Mouse (Mus musculus): Measurements from ENCODE around the gene Ldha. TPM values are rescaled to one million over a fixed set of nuclear protein-coding genes. Genes with fewer than 3 reads are reported as not detected.
"Not testable (repeated sequence)": the region's sequence is repeated elsewhere in the genome, so short reads cannot be mapped to it uniquely, and the experiment has no call there.

Ldha gene
- polyA plus RNA-seq, 1 experiment from 2014 or later = 427 TPM

DNA sequence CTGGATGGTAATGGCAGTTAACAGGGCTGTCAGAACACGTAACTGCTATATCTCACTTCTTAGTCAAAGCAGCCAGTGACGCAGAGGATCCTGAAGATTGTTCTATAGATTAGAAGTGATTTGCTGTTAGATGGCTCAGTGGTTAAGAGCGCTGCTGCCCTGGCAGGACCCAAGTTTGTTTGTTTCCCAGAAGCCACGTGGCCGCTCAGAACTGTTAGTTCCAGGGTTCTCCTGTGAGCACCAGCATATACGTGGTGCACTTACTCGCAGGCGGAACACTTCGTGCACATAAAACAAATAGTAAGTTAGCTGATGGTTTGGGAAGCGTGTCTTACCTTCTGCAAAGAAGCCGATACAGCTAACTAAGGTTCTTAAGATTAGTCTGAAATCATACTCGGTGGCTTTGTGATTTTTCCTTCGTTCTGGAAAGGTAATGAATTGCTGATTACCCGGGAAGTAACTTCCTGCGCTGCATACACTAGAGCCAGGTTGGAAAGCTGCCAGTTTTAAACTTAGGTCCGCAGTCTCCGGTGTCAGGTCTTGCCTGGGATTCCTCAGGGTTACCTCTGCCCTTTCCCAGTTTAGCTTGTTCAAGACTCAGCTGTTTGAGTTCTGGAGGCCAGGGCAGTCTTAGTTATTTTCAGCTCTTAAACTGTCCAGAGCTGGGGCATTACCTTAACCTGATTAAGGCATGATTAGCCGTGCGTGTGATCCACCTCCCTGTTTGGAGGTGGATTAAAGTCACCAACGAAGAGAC lies 14.1 kb upstream of the Ldha start:
- no peaks in the 10 kb centered on the region for H3K27me3 ChIP-seq (ENCODE audit: control insufficient read depth, insufficient read depth, low read length)
- H3K36me3 ChIP-seq (ENCODE audit: control insufficient read depth, insufficient read depth, low read length) = peaks cover 8% of the 10 kb centered on the region; the same call in 1 of the 2 replicates
- H3K4me3 ChIP-seq (ENCODE audit: low read depth, low read length) = no peak overlapping the region
- WGBS = 85% methylated on average over 20 of the region's 20 CpGs
- no peaks in the 10 kb centered on the region for H3K9me3 ChIP-seq (ENCODE audit: control insufficient read depth, low read length)
- H3K4me2 ChIP-seq (ENCODE audit: low read depth, low read length) = no peak overlapping the region
- no peak overlapping the region for H3K9ac ChIP-seq (replicated peaks; ENCODE audit: low read depth, low read length)
- no peak overlapping the region for H3K27ac ChIP-seq (ENCODE audit: low read depth, low read length)
- no peak for ATAC-seq (ENCODE audit: low read depth)
- no peaks in the 10 kb centered on the region for H3K4me1 ChIP-seq (ENCODE audit: control insufficient read depth, insufficient read depth, low read length)

DNA sequence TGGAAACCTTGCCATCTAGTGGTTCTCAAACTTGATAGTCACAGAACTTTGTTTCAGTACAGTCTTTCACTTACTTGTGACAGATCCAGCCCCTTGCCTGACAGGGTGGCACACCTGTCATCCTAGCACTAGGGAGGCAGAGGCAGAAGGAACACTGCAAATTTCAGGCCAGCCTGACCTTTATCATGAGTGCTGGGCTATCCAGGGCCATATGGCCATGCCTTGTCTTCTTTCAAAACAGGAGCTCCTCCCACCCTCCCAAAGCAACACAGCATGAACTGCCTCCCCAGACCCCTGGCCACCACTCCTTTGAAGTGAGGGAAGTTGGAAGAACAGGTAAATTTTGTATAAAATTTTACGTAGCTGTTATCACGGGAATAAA lies 13.5 kb upstream of the Ldha start:
- no peak for ATAC-seq (ENCODE audit: low read depth)
- no peaks in the 10 kb centered on the region for H3K27me3 ChIP-seq (ENCODE audit: control insufficient read depth, insufficient read depth, low read length)
- H3K4me3 ChIP-seq (ENCODE audit: low read depth, low read length) = no peak overlapping the region
- 90% methylated on average over 2 of the region's 2 CpGs for WGBS
- no peaks in the 10 kb centered on the region for H3K4me1 ChIP-seq (ENCODE audit: control insufficient read depth, insufficient read depth, low read length)
- no peaks in the 10 kb centered on the region for H3K9me3 ChIP-seq (ENCODE audit: control insufficient read depth, low read length)
- peaks cover 2% of the 10 kb centered on the region; the same call in 1 of the 2 replicates for H3K36me3 ChIP-seq (ENCODE audit: control insufficient read depth, insufficient read depth, low read length)
- no peak overlapping the region for H3K27ac ChIP-seq (ENCODE audit: low read depth, low read length)
- no peak overlapping the region for H3K9ac ChIP-seq (replicated peaks; ENCODE audit: low read depth, low read length)
- no peak overlapping the region for H3K4me2 ChIP-seq (ENCODE audit: low read depth, low read length)

GRCm38 (mm10) chr7:46829911-46830310 lies 11.4 kb upstream of the Ldha start:
- Histone ChIP-seq H3K36me3 (ENCODE audit: control insufficient read depth, insufficient read depth, low read length) (no peaks in the 10 kb centered on the region), H3K9me3 (ENCODE audit: control insufficient read depth, low read length) (no peaks in the 10 kb centered on the region), H3K4me1 (ENCODE audit: control insufficient read depth, insufficient read depth, low read length) (no peaks in the 10 kb centered on the region), H3K27ac (ENCODE audit: low read depth, low read length) (no peak overlapping the region), H3K4me3 (ENCODE audit: low read depth, low read length) (no peak overlapping the region), H3K27me3 (ENCODE audit: control insufficient read depth, insufficient read depth, low read length) (no peaks in the 10 kb centered on the region), H3K9ac (replicated peaks; ENCODE audit: low read depth, low read length) (no peak overlapping the region), H3K4me2 (ENCODE audit: low read depth, low read length) (no peak overlapping the region)
- ATAC-seq (ENCODE audit: low read depth) = no peak
- WGBS = 91% methylated on average over 12 of the region's 12 CpGs

GRCm38 (mm10) chr7:46830799-46831590 lies 10.3 kb upstream of the Ldha start:
- WGBS = 66% methylated on average over 13 of the region's 13 CpGs
- no peaks in the 10 kb centered on the region for H3K9me3 ChIP-seq (ENCODE audit: control insufficient read depth, low read length)

GRCm38 (mm10) chr7:46831693-46832092 lies 9.6 kb upstream of the Ldha start:
- Histone ChIP-seq H3K4me1 (ENCODE audit: control insufficient read depth, insufficient read depth, low read length) (no peaks in the 10 kb centered on the region), H3K4me2 (ENCODE audit: low read depth, low read length) (no peak overlapping the region), H3K27ac (ENCODE audit: low read depth, low read length) (no peak overlapping the region), H3K9ac (replicated peaks; ENCODE audit: low read depth, low read length) (no peak overlapping the region), H3K9me3 (ENCODE audit: control insufficient read depth, low read length) (no peaks in the 10 kb centered on the region), H3K4me3 (ENCODE audit: low read depth, low read length) (no peak overlapping the region), H3K36me3 (ENCODE audit: control insufficient read depth, insufficient read depth, low read length) (no peaks in the 10 kb centered on the region), H3K27me3 (ENCODE audit: control insufficient read depth, insufficient read depth, low read length) (no peaks in the 10 kb centered on the region)
- ATAC-seq (ENCODE audit: low read depth) = no peak
- 84% methylated on average over 8 of the region's 8 CpGs for WGBS

More at GRCm38 (mm10) chr7:46830799-46831590, 10.3 kb upstream of the Ldha start:
- H3K27me3 ChIP-seq (ENCODE audit: control insufficient read depth, insufficient read depth, low read length) = no peaks in the 10 kb centered on the region
- no peak overlapping the region for H3K4me3 ChIP-seq (ENCODE audit: low read depth, low read length)
- no peak overlapping the region for H3K27ac ChIP-seq (ENCODE audit: low read depth, low read length)
- no peak for ATAC-seq (ENCODE audit: low read depth)
- no peaks in the 10 kb centered on the region for H3K4me1 ChIP-seq (ENCODE audit: control insufficient read depth, insufficient read depth, low read length)
- H3K36me3 ChIP-seq (ENCODE audit: control insufficient read depth, insufficient read depth, low read length) = no peaks in the 10 kb centered on the region
- no peak overlapping the region for H3K4me2 ChIP-seq (ENCODE audit: low read depth, low read length)
- H3K9ac ChIP-seq (replicated peaks; ENCODE audit: low read depth, low read length) = no peak overlapping the region

DNA sequence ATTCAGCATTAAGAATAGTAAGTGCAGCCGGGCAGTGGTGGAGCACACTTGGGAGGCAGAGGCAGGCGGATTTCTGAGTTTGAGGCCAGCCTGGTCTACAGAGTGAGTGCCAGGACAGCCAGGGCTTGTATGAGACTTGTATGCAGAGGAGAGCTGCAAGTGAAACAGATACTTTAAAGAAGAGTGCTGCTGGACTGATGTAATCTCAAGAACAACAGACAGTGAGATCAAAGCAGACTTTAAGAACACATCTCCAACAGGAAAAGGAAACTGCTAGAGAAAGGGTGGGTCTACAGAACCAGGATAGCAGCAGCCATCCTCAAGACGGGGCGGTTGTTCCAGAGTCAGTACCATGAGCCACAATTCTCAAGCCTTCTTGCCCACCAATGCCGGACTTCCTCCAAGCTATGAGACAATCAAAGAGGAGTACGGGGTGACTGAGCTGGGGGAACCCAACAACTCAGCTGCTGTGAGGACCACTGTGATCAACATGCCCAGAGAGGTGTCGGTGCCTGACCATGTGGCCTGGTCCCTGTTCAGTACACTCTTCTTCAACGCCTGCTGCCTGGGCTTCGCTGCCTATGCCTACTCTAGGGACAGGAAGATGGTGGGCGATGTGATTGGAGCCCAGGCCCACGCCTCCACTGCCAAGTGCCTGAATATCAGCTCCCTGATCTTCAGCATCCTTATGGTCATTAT lies 9.0 kb upstream of the Ldha start:
- not testable (repeated sequence) for H3K4me3 ChIP-seq (ENCODE audit: low read depth, low read length); H3K9ac ChIP-seq (replicated peaks; ENCODE audit: low read depth, low read length); H3K9me3 ChIP-seq (ENCODE audit: control insufficient read depth, low read length); H3K36me3 ChIP-seq (ENCODE audit: control insufficient read depth, insufficient read depth, low read length); H3K27ac ChIP-seq (ENCODE audit: low read depth, low read length); H3K4me2 ChIP-seq (ENCODE audit: low read depth, low read length); ATAC-seq (ENCODE audit: low read depth); H3K4me1 ChIP-seq (ENCODE audit: control insufficient read depth, insufficient read depth, low read length); H3K27me3 ChIP-seq (ENCODE audit: control insufficient read depth, insufficient read depth, low read length)
- 95% methylated on average over 11 of the region's 11 CpGs for WGBS

DNA sequence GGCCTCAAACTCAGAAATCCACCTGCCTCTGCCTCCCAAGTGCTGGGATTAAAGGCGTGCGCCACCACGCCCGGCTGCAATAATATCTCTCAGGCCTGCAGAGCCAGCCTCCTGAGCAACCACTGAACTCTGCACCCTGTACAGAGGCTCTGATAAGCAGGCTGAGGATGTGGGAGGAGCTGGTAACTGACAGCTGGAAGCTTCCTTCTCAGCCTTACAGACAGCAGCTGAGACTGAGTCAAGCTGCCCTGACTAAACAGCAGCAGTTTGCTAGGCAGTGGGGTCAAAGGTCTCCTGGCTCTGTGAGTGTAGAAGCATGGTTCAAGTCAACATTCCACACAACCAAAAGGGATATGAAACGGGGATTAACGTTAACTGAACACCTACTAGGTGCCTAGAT lies 8.0 kb upstream of the Ldha start:
- H3K4me1 ChIP-seq (ENCODE audit: control insufficient read depth, insufficient read depth, low read length) = 0 out of 2 replicates have a peak, but pooled peaks cover 2% of the 10 kb centered on the region
- no peaks in the 10 kb centered on the region for H3K9me3 ChIP-seq (ENCODE audit: control insufficient read depth, low read length)
- no peaks in the 10 kb centered on the region for H3K36me3 ChIP-seq (ENCODE audit: control insufficient read depth, insufficient read depth, low read length)
- no peaks in the 10 kb centered on the region for H3K27me3 ChIP-seq (ENCODE audit: control insufficient read depth, insufficient read depth, low read length)
- WGBS = 80% methylated on average over 6 of the region's 6 CpGs
- H3K9ac ChIP-seq (replicated peaks; ENCODE audit: low read depth, low read length) = no peak overlapping the region
- H3K4me3 ChIP-seq (ENCODE audit: low read depth, low read length) = no peak overlapping the region
- no peak for ATAC-seq (ENCODE audit: low read depth)
- no peak overlapping the region for H3K27ac ChIP-seq (ENCODE audit: low read depth, low read length)
- no peak overlapping the region for H3K4me2 ChIP-seq (ENCODE audit: low read depth, low read length)

DNA sequence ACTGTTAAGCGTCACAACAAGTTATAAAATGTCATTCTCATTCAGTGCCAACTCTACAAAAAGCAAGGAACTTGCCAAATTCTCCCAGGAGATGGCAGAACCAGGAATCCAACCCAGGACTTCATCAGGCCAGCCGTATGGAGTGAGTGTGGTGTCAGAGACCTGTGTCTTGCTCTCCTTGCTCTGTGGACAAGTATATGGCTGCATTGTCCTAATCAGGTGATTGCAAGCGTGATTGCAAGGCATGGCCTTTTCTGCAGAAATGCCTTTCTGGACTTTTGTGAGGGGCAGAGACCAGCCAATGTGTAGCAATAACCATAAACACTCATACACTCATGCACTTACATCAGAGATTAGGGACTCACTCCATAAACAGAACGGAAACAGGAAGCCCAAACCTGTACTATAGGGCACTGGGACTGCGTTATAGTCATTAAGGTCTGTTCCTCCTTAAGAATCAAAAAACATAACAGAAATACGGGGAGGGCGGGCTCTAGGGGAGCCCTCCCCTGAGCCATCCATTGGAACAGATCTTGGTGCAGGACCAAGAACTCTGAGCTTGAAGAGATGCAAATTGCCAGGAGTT lies 7.5 kb upstream of the Ldha start:
- ATAC-seq (ENCODE audit: low read depth) = no peak
- no peak overlapping the region for H3K27ac ChIP-seq (ENCODE audit: low read depth, low read length)
- no peak overlapping the region for H3K4me3 ChIP-seq (ENCODE audit: low read depth, low read length)
- no peak overlapping the region for H3K4me2 ChIP-seq (ENCODE audit: low read depth, low read length)
- 93% methylated on average over 7 of the region's 7 CpGs for WGBS
- H3K9me3 ChIP-seq (ENCODE audit: control insufficient read depth, low read length) = no peaks in the 10 kb centered on the region
- no peak overlapping the region for H3K9ac ChIP-seq (replicated peaks; ENCODE audit: low read depth, low read length)
- no peaks in the 10 kb centered on the region for H3K36me3 ChIP-seq (ENCODE audit: control insufficient read depth, insufficient read depth, low read length)
- H3K27me3 ChIP-seq (ENCODE audit: control insufficient read depth, insufficient read depth, low read length) = no peaks in the 10 kb centered on the region
- 0 out of 2 replicates have a peak, but pooled peaks cover 4% of the 10 kb centered on the region for H3K4me1 ChIP-seq (ENCODE audit: control insufficient read depth, insufficient read depth, low read length)

All from neural tube, embryonic 14.5 days (tissue).